ENCODE assay signal across 8 mouse cellular contexts in genomic region chr2:155956134-155957059, GRCm38 (mm10). TPM values are rescaled to one million over a fixed set of nuclear protein-coding genes. Genes with fewer than 3 reads are reported as not detected.
DNase-seq lines count a peak whose midpoint lies in the region; ATAC-seq lines count a peak whose summit lies in the region.

TSS of gene Cep250 (plus strand) at chr2:155956458.

- under 1% methylated on average over 59 of the region's 59 CpGs for WGBS in heart, embryonic 14.5 days
- WGBS in liver, embryonic 13.5 days (ENCODE audit: insufficient replicate concordance) = under 1% methylated on average over 58 of the region's 59 CpGs
- under 1% methylated on average over 59 of the region's 59 CpGs for WGBS in stomach, embryonic 16.5 days

- H3K36me3 ChIP-seq in heart, embryonic 14.5 days (ENCODE audit: control insufficient read depth, insufficient read depth, low read length) = 0 out of 2 replicates have a peak, but pooled peaks cover 3% of the 10 kb centered on the region
- H3K36me3 ChIP-seq in liver, embryonic 13.5 days = no peaks in the 10 kb centered on the region
- H3K36me3 ChIP-seq in stomach, embryonic 16.5 days (ENCODE audit: control insufficient read depth, insufficient read depth, low read length) = no peaks in the 10 kb centered on the region

- peak within 1 kb of the TSS; percentile 71 for H3K4me3 ChIP-seq in brown adipose tissue, adult 24 weeks (ENCODE audit: insufficient read depth, low read depth, low read length)
- H3K4me3 ChIP-seq in heart, embryonic 14.5 days (ENCODE audit: control insufficient read depth in 1 of 2, insufficient read depth in 1 of 2, low read depth in 1 of 2, low read length in 2 of 2) = peak within 1 kb of the TSS; percentile 92 to 98
- peak within 1 kb of the TSS; percentile 88 for H3K4me3 ChIP-seq in liver, embryonic 13.5 days (replicated peaks)
- peak within 1 kb of the TSS; percentile 71 for H3K4me3 ChIP-seq in stomach, embryonic 16.5 days (replicated peaks; ENCODE audit: low read length)

- H3K9ac ChIP-seq in heart, embryonic 14.5 days (ENCODE audit: low read length) = peak within 1 kb of the TSS; percentile 97
- peak within 1 kb of the TSS; percentile 94 for H3K9ac ChIP-seq in liver, embryonic 13.5 days
- H3K9ac ChIP-seq in stomach, embryonic 16.5 days (ENCODE audit: low read length) = peak within 1 kb of the TSS; percentile 90

- peak; percentile 94 for DNase-seq in CD4-positive, CD25-positive, alpha-beta regulatory T cell, adult 2 months (ENCODE audit: low read depth, low spot score)
- peak; percentile 76 for DNase-seq in fibroblast of lung, adult 2 months (ENCODE audit: low read depth)
- peak; percentile 94 for DNase-seq in kidney, postnatal 14 days
- DNase-seq in liver, embryonic 13.5 days = peak; percentile 81
- peak; percentile 93 for DNase-seq in neural tube, embryonic 10.5 days (ENCODE audit: extremely low spot score, low spot score)

- no peaks in the 10 kb centered on the region for H3K27me3 ChIP-seq in heart, embryonic 14.5 days (ENCODE audit: control insufficient read depth, insufficient read depth, low read length)
- H3K27me3 ChIP-seq in liver, embryonic 13.5 days = peaks cover 11% of the 10 kb centered on the region; the same call in 1 of the 2 replicates
- no peaks in the 10 kb centered on the region for H3K27me3 ChIP-seq in stomach, embryonic 16.5 days (ENCODE audit: control insufficient read depth, insufficient read depth, low read length)

- H3K4me2 ChIP-seq in heart, embryonic 14.5 days (ENCODE audit: low read length) = peak within 1 kb of the TSS; percentile 73
- H3K4me2 ChIP-seq in liver, embryonic 13.5 days = peak within 1 kb of the TSS; percentile 99
- H3K4me2 ChIP-seq in stomach, embryonic 16.5 days (ENCODE audit: low read depth, low read length) = peak within 1 kb of the TSS; percentile 54

- H3K4me1 ChIP-seq in brown adipose tissue, adult 24 weeks (ENCODE audit: control insufficient read depth, insufficient read depth, insufficient read length, low read length) = no peaks in the 10 kb centered on the region
- H3K4me1 ChIP-seq in heart, embryonic 14.5 days (ENCODE audit: control insufficient read depth in 2 of 2, insufficient read depth in 2 of 2, low read length in 2 of 2) = peaks cover 0 to 11% of the 10 kb centered on the region in 2 experiments; a peak in 2 of 4 replicates
- H3K4me1 ChIP-seq in liver, embryonic 13.5 days (replicated peaks) = peaks cover 26% of the 10 kb centered on the region
- peaks cover 6% of the 10 kb centered on the region; the same call in 1 of the 2 replicates for H3K4me1 ChIP-seq in stomach, embryonic 16.5 days (ENCODE audit: control insufficient read depth, insufficient read depth, low read length)

- H3K27ac ChIP-seq in brown adipose tissue, adult 24 weeks (replicated peaks; ENCODE audit: low read depth, low read length) = peak within 1 kb of the TSS; percentile 98
- peak within 1 kb of the TSS; percentile 91 to 93 for H3K27ac ChIP-seq in heart, embryonic 14.5 days (replicated peaks in 1 of 2; ENCODE audit: control insufficient read depth in 1 of 2, insufficient read depth in 1 of 2, low read depth in 2 of 2, low read length in 2 of 2)
- H3K27ac ChIP-seq in liver, embryonic 13.5 days = peak within 1 kb of the TSS; percentile 81
- H3K27ac ChIP-seq in stomach, embryonic 16.5 days (ENCODE audit: low read length) = peak within 1 kb of the TSS; percentile 82

- no peaks in the 10 kb centered on the region for H3K9me3 ChIP-seq in heart, embryonic 14.5 days (ENCODE audit: control insufficient read depth, low read length)
- no peaks in the 10 kb centered on the region for H3K9me3 ChIP-seq in liver, embryonic 13.5 days (replicated peaks)
- H3K9me3 ChIP-seq in stomach, embryonic 16.5 days (replicated peaks; ENCODE audit: control insufficient read depth, low read length) = no peaks in the 10 kb centered on the region

- peak; percentile 95 for ATAC-seq in heart, embryonic 14.5 days (ENCODE audit: insufficient number of reproducible peaks, insufficient read depth, low FRiP score, low read depth)
- ATAC-seq in liver, embryonic 13.5 days (ENCODE audit: low read depth) = peak; percentile 100
- peak; percentile 98 for ATAC-seq in stomach, embryonic 16.5 days (ENCODE audit: insufficient read depth, low FRiP score)

RNA-seq across cellular contexts. Expression of gene Cep250, which starts in this region (rescaled TPM):
- polyA plus RNA-seq in brown adipose tissue, adult 24 weeks (2012; ENCODE audit: insufficient read depth, insufficient read length, missing spikeins) = 2.6 and 3.4 TPM in 2 replicates
- polyA plus RNA-seq in heart, embryonic 14.5 days (2014; fragmentation: Nextera tagmentation; extraction: Ambion mirVana) = 6.9 and 7.2 TPM in 2 replicates
- polyA plus RNA-seq in liver, embryonic 13.5 days (2015; fragmentation: Nextera tagmentation; extraction: Ambion mirVana) = 10.7 and 13.6 TPM in 2 replicates
- polyA plus RNA-seq in stomach, embryonic 16.5 days (2015; fragmentation: Nextera tagmentation; extraction: Ambion mirVana) = 12.3 and 16.3 TPM in 2 replicates

Comparison
In these comparisons a context has a peak if more than half of its experiments do, and no peak if none do; other contexts are left out.
1. Peak in every context shown above with its lines: DNase-seq, ATAC-seq, H3K4me3 ChIP-seq and H3K27ac ChIP-seq.